Mouse (Mus musculus): Measurements from ENCODE around the gene Hoxc11. TPM values are rescaled to one million over a fixed set of nuclear protein-coding genes. Genes with fewer than 3 reads are reported as not detected.
A peak's percentile ranks its signal among the peaks of the same experiment; 100 is the strongest.

Hoxc11 gene
- total and polyA plus RNA-seq, 2 experiments from 2014 or later, result not detected

DNA sequence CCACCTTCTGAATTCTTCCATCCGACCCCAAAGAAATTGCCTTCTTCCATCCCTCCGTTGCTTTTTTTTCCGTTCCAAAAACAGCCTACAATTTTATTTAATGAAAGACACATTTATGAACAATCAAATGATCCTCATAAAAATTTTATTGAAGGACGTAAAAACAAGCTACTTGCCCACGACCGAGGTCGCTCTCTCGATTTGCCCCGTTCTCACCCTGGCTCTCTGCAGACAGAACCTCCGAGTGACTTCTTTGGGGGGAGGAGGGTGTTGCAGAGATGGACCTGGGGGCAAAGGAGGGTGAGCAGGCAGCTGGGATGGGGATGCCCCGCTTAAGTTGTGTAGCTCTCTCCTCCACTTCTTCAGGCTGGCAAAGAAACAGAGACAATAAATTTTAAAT, 26.1 kb downstream of the Hoxc11 start:
- no peaks in the 10 kb centered on the region for H3K9me3 ChIP-seq (replicated peaks; ENCODE audit: control insufficient read depth, low read length)
- no peak overlapping the region for H3K4me2 ChIP-seq (ENCODE audit: low read depth, low read length)
- H3K27ac ChIP-seq (ENCODE audit: low read depth), result no peak overlapping the region
- H3K36me3 ChIP-seq (replicated peaks; ENCODE audit: control insufficient read depth, insufficient read depth, low read length), result no peaks in the 10 kb centered on the region
- DNase-seq (ENCODE audit: low spot score) (no peak), ATAC-seq (ENCODE audit: insufficient read depth, low read depth) (no peak)
- no peak overlapping the region for H3K9ac ChIP-seq (replicated peaks; ENCODE audit: low read depth, low read length)
- WGBS, result 3% methylated on average over 11 of the region's 11 CpGs
- peaks cover 99% of the 10 kb centered on the region for H3K27me3 ChIP-seq (ENCODE audit: control insufficient read depth, insufficient read depth, low read length)
- no peak for TF ChIP-seq EP300 (IDR thresholded peaks at IDR 0.05; ENCODE audit: low read depth)
- no peak for TF ChIP-seq CTCF (IDR thresholded peaks at IDR 0.05; ENCODE audit: low read depth)
- H3K4me1 ChIP-seq (ENCODE audit: control insufficient read depth, insufficient read depth), result peaks cover 12% of the 10 kb centered on the region
- H3K4me3 ChIP-seq (ENCODE audit: low read depth, low read length), result no peak overlapping the region

DNA sequence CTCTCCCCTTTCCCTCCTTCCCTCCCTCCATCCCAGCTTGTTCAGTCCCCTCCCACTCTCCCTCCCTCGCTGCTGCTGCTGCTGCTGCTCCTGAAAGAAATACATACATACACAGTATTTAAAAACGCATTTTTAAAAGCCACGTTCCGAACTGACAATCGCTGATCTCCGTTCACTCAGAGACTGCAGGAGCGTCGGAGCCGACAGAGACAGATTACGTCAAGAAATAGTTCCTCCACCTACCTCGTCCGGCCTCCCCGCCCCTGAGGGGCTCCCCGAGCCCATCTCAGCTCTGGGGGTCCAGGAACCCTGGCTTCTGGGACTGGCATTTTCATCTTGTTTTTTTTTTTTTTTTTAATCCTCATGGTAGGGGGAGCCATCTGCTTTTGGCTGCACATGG, 26.7 kb downstream of the Hoxc11 start:
- Histone ChIP-seq H3K4me1 (ENCODE audit: control insufficient read depth, insufficient read depth) (peaks cover 12% of the 10 kb centered on the region), H3K36me3 (replicated peaks; ENCODE audit: control insufficient read depth, insufficient read depth, low read length) (no peaks in the 10 kb centered on the region), H3K27me3 (ENCODE audit: control insufficient read depth, insufficient read depth, low read length) (peaks cover 99% of the 10 kb centered on the region), H3K4me3 (ENCODE audit: low read depth, low read length) (peak overlapping the region; percentile 29; the same call in 1 of the 2 replicates), H3K9ac (replicated peaks; ENCODE audit: low read depth, low read length) (no peak overlapping the region), H3K27ac (ENCODE audit: low read depth) (no peak overlapping the region), H3K9me3 (replicated peaks; ENCODE audit: control insufficient read depth, low read length) (no peaks in the 10 kb centered on the region), H3K4me2 (ENCODE audit: low read depth, low read length) (no peak overlapping the region)
- ATAC-seq (ENCODE audit: insufficient read depth, low read depth), result no peak
- DNase-seq (ENCODE audit: low spot score), result no peak
- WGBS, result under 1% methylated on average over 14 of the region's 14 CpGs
- TF ChIP-seq EP300 (IDR thresholded peaks at IDR 0.05; ENCODE audit: low read depth) (no peak), CTCF (IDR thresholded peaks at IDR 0.05; ENCODE audit: low read depth) (no peak)

DNA sequence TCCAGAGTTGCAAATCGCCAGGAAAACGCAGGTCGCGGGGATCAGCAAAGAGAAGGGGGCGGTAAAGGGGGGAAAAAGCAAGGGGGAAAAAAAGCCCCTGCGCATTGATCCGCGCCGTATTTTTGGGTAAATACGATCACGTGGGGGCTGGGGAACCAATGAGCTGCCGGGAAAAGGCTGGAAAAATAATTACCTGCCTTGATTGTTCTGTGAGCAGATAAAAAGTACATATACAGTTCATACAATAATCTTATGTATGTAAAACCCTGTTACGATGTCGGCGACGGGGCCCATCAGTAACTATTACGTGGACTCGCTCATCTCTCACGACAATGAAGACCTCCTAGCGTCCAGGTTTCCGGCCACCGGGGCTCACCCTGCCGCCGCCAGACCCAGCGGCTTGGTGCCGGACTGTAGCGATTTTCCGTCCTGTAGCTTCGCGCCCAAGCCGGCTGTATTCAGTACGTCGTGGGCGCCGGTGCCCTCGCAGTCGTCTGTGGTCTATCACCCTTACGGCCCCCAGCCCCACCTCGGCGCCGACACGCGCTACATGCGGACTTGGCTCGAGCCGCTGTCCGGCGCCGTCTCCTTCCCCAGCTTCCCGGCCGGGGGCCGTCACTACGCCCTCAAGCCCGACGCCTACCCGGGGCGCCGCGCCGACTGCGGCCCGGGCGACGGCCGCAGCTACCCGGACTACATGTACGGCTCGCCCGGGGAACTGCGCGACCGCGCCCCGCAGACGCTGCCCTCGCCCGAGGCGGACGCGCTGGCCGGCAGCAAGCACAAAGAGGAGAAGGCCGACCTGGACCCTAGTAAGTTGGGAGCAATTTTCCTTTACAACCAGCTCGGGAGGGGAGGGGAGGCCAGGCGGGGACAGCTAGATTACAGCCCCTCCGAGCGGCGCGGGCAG, 27.4 kb downstream of the Hoxc11 start:
- ATAC-seq (ENCODE audit: insufficient read depth, low read depth) (no peak), DNase-seq (ENCODE audit: low spot score) (no peak)
- no peak overlapping the region for H3K27ac ChIP-seq (ENCODE audit: low read depth)
- H3K9me3 ChIP-seq (replicated peaks; ENCODE audit: control insufficient read depth, low read length), result no peaks in the 10 kb centered on the region
- H3K4me2 ChIP-seq (ENCODE audit: low read depth, low read length), result peak overlapping the region; percentile 35
- no peak overlapping the region for H3K9ac ChIP-seq (replicated peaks; ENCODE audit: low read depth, low read length)
- peaks cover 99% of the 10 kb centered on the region for H3K27me3 ChIP-seq (ENCODE audit: control insufficient read depth, insufficient read depth, low read length)
- no peaks in the 10 kb centered on the region for H3K36me3 ChIP-seq (replicated peaks; ENCODE audit: control insufficient read depth, insufficient read depth, low read length)
- 1% methylated on average over 88 of the region's 88 CpGs for WGBS
- peak overlapping the region; percentile 29 for H3K4me3 ChIP-seq (ENCODE audit: low read depth, low read length)
- TF ChIP-seq EP300 (IDR thresholded peaks at IDR 0.05; ENCODE audit: low read depth) (no peak), CTCF (IDR thresholded peaks at IDR 0.05; ENCODE audit: low read depth) (no peak)
- peaks cover 12% of the 10 kb centered on the region for H3K4me1 ChIP-seq (ENCODE audit: control insufficient read depth, insufficient read depth)

DNA sequence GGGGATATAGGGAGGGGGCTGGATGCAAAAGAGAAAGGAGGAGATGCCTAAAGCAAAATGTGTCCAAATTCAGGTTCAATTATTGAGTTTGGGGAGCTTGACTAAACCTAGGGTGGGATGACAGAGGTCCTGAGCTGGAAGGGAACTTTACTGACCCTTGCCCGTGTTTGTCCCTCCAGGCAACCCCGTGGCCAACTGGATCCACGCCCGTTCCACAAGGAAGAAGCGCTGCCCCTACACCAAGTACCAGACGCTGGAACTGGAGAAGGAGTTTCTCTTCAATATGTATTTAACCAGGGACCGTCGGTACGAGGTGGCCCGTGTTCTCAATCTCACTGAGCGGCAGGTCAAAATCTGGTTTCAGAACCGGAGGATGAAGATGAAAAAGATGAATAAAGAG, 29.5 kb downstream of the Hoxc11 start:
- no peak overlapping the region for H3K27ac ChIP-seq (ENCODE audit: low read depth)
- TF ChIP-seq CTCF (IDR thresholded peaks at IDR 0.05; ENCODE audit: low read depth) (no peak), EP300 (IDR thresholded peaks at IDR 0.05; ENCODE audit: low read depth) (no peak)
- DNase-seq (ENCODE audit: low spot score) (no peak), ATAC-seq (ENCODE audit: insufficient read depth, low read depth) (no peak)
- peaks cover 99% of the 10 kb centered on the region for H3K27me3 ChIP-seq (ENCODE audit: control insufficient read depth, insufficient read depth, low read length)
- WGBS, result 3% methylated on average over 12 of the region's 12 CpGs
- H3K4me1 ChIP-seq (ENCODE audit: control insufficient read depth, insufficient read depth), result peaks cover 6% of the 10 kb centered on the region; the same call in 1 of the 2 replicates
- no peaks in the 10 kb centered on the region for H3K9me3 ChIP-seq (replicated peaks; ENCODE audit: control insufficient read depth, low read length)
- no peak overlapping the region for H3K9ac ChIP-seq (replicated peaks; ENCODE audit: low read depth, low read length)
- no peak overlapping the region for H3K4me3 ChIP-seq (ENCODE audit: low read depth, low read length)
- H3K4me2 ChIP-seq (ENCODE audit: low read depth, low read length), result no peak overlapping the region
- no peaks in the 10 kb centered on the region for H3K36me3 ChIP-seq (replicated peaks; ENCODE audit: control insufficient read depth, insufficient read depth, low read length)

DNA sequence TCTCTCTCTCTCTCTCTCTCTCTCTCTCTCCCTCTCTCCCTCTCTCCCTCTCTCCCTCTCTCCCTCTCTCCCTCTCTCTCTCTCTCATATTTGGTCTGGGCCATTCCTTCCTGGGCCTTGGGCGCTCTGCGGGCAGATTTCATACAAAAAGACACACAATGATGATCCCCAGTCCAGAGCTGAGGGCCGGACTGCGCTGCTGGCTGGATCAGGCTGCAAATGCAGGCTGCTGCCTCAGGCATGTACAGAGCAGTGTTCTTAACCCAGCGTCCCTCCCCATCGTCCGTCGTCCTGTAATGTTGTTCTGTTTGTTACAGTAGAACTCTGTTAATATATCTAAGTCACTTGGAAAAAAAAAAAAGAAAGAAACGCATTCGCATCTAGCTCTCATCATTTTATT, 30.3 kb downstream of the Hoxc11 start:
- DNase-seq (ENCODE audit: low spot score) (no peak), ATAC-seq (ENCODE audit: insufficient read depth, low read depth) (no peak)
- H3K4me3 ChIP-seq (ENCODE audit: low read depth, low read length), result no peak overlapping the region
- H3K27ac ChIP-seq (ENCODE audit: low read depth), result no peak overlapping the region
- 2% methylated on average over 10 of the region's 10 CpGs for WGBS
- H3K36me3 ChIP-seq (replicated peaks; ENCODE audit: control insufficient read depth, insufficient read depth, low read length), result no peaks in the 10 kb centered on the region
- no peak overlapping the region for H3K9ac ChIP-seq (replicated peaks; ENCODE audit: low read depth, low read length)
- peaks cover 99% of the 10 kb centered on the region for H3K27me3 ChIP-seq (ENCODE audit: control insufficient read depth, insufficient read depth, low read length)
- H3K4me1 ChIP-seq (ENCODE audit: control insufficient read depth, insufficient read depth), result peaks cover 6% of the 10 kb centered on the region; the same call in 1 of the 2 replicates
- H3K4me2 ChIP-seq (ENCODE audit: low read depth, low read length), result no peak overlapping the region
- H3K9me3 ChIP-seq (replicated peaks; ENCODE audit: control insufficient read depth, low read length), result no peaks in the 10 kb centered on the region
- TF ChIP-seq CTCF (IDR thresholded peaks at IDR 0.05; ENCODE audit: low read depth), result no peak
- TF ChIP-seq EP300 (IDR thresholded peaks at IDR 0.05; ENCODE audit: low read depth), result no peak

All from heart, postnatal 0 days (tissue).